Mouse (Mus musculus): Measurements from ENCODE around the gene 1700028K03Rik. TPM values are rescaled to one million over a fixed set of nuclear protein-coding genes. Genes with fewer than 3 reads are reported as not detected.

1700028K03Rik gene
- total RNA-seq, 1 experiment from 2014 or later: 0.06 TPM

GRCm38 (mm10) chr5:107545927-107546326 is 11.4 kb downstream of the 1700028K03Rik start:
- no peak for DNase-seq

GRCm38 (mm10) chr5:107547955-107548354 is 13.4 kb downstream of the 1700028K03Rik start:
- DNase-seq: no peak

GRCm38 (mm10) chr5:107548444-107548843 is 13.9 kb downstream of the 1700028K03Rik start:
- DNase-seq: no peak

GRCm38 (mm10) chr5:107554336-107554735 is 19.8 kb downstream of the 1700028K03Rik start:
- no peak for DNase-seq

- no peak for DNase-seq
Observed at GRCm38 (mm10) chr5:107556969-107557368, 22.5 kb downstream of the 1700028K03Rik start.

GRCm38 (mm10) chr5:107569148-107569547 is 34.6 kb downstream of the 1700028K03Rik start:
- DNase-seq: no peak

GRCm38 (mm10) chr5:107597301-107598077 is 63.0 kb downstream of the 1700028K03Rik start, which contains the start of the genes Rpap2 and Glmn:
Gene Rpap2 (plus strand): TSS chr5:107597373.
Gene Glmn (minus strand): TSS chr5:107597888.
- DNase-seq: peak; percentile 88

GRCm38 (mm10) chr5:107598380-107598779 is 63.9 kb downstream of the 1700028K03Rik start:
- DNase-seq: no peak

Other genes starting within 250 kb of the 1700028K03Rik start
- 192 and 326 TPM in 2 replicates for gene Tgfbr3, start 245.1 kb upstream of the 1700028K03Rik start, total RNA-seq (2021)
- gene Brdt, start 203.6 kb upstream of the 1700028K03Rik start, total RNA-seq (2021): 3.3 and 3.5 TPM in 2 replicates
- 1.3 and 2.8 TPM in 2 replicates for gene Ephx4, start 132.0 kb upstream of the 1700028K03Rik start, total RNA-seq (2021)
- gene Lpcat2b, start 103.2 kb upstream of the 1700028K03Rik start, total RNA-seq (2021): not detected in 2 replicates
- 6.6 and 11.1 TPM in 2 replicates for gene Btbd8, start 96.7 kb upstream of the 1700028K03Rik start, total RNA-seq (2021)
- gene Gm42669, start 27.1 kb upstream of the 1700028K03Rik start, total RNA-seq (2021): not detected in 2 replicates
- 15.6 and 26.2 TPM in 2 replicates for gene Rpap2, start 62.7 kb downstream of the 1700028K03Rik start, total RNA-seq (2021)
- 9.8 and 12.3 TPM in 2 replicates for gene Glmn, start 63.2 kb downstream of the 1700028K03Rik start, total RNA-seq (2021)
- gene Gfi1, start 191.3 kb downstream of the 1700028K03Rik start, total RNA-seq (2021): not detected in 2 replicates

Data from adrenal gland, postnatal 25 days (tissue).